Mouse (Mus musculus): Measurements from ENCODE around the gene Zfp644.

Zfp644 gene

GRCm38 (mm10) chr5:106660867-106661266 lies 36.2 kb downstream of the Zfp644 start:
- DNase-seq (ENCODE audit: low spot score in 2 of 2): no peak

- DNase-seq (ENCODE audit: low spot score in 2 of 2): no peak
Measured at GRCm38 (mm10) chr5:106652790-106653328, 44.2 kb downstream of the Zfp644 start.

DNA sequence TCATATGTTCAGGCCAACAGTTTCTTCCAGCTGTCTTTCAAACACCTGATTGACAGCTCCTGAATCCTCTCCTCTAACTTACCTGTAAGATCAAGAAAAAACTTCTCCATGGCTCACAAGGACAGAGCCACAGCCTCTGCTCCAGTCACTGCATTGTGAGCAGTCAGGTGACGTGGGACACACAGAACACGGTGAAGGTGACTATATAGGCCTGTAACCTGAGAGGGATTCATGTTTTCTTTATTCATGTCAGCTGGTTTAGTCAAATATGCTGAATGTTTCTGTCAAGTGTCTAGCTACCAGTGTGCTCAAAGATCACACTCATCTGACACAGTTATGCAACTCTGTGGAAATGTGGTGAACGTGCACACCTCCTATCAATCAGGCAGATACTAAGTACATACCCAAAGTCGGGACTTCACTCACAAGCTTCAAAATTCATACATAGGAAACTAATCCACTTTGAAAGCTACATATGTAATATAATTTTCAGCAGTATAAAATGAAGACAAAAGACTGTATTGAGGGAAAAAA lies 44.8 kb downstream of the Zfp644 start:
- no peak for DNase-seq (ENCODE audit: low spot score in 2 of 2)

GRCm38 (mm10) chr5:106649995-106650394 lies 47.1 kb downstream of the Zfp644 start:
- DNase-seq (ENCODE audit: low spot score in 2 of 2): no peak

DNA sequence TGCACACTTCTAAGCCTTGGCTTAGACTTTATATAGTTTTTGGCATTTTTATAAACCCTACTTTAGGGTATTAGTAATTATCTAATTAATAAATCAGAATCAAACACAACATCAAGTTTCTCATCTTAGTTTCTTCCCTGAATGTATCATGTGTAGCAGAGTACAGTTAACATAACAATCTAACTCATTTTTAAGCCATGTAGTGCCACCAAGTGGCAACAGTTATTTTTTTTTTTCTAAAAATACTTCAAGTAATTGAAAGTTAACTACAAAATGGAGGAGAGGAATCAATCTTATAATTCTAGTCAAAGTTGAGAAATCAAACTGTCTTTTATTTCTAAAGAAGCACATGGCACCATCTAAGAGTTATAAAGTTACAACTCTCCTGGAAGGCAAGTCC lies 47.6 kb downstream of the Zfp644 start:
- DNase-seq (ENCODE audit: low spot score in 2 of 2): no peak

- no peak for DNase-seq (ENCODE audit: low spot score in 2 of 2)
Measured at GRCm38 (mm10) chr5:106643434-106643833, 53.7 kb downstream of the Zfp644 start.

DNA sequence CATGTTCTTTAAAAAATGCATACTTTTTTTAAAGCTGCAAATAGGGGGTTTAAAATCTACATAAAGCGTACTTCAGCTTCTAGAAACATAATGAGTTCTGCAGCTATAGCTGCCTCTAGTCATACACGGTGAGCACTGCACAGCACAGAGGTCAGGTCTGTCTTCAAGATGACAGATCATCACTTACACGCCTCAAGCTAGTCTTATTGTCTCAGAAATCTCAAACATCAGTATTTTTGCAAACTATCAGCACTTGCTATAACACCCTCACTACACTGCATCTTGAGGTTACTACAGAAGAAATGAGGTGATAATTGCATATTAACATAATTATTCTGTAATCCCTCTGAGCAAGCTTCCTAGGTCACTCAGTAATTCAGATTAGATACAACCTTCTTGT lies 55.2 kb downstream of the Zfp644 start:
- no peak for DNase-seq (ENCODE audit: low spot score in 2 of 2)

- DNase-seq (ENCODE audit: low spot score in 2 of 2): no peak
Measured at GRCm38 (mm10) chr5:106640235-106640809, 56.8 kb downstream of the Zfp644 start.

- DNase-seq (ENCODE audit: low spot score in 2 of 2): no peak
Measured at GRCm38 (mm10) chr5:106639627-106640026, 57.5 kb downstream of the Zfp644 start.

DNA sequence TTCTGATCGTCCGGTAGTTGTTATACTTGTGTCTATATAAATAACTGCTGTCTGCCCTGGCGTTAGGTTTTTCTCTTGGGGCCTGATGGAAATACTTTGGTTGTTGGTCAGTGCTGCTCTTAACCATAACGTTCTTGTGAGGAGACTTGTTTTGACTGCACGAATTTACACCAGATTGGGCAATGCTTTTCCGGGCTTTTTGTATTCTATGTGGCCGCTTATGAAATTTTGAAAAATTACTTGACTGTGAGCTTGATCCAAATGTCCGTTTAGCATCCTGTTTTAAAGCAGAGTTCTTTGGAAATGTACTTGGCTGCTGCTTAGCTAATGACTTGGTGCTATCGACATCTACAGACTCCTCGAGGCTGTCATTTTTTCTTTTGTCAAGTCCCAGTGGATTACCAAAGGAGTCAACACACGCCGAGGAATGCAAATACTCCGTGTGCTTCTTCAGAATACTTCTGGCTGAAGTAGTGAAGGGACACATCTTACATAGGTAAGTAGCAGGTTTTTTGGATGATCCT lies 60.6 kb downstream of the Zfp644 start:
- DNase-seq (ENCODE audit: low spot score in 2 of 2): no peak

DNA sequence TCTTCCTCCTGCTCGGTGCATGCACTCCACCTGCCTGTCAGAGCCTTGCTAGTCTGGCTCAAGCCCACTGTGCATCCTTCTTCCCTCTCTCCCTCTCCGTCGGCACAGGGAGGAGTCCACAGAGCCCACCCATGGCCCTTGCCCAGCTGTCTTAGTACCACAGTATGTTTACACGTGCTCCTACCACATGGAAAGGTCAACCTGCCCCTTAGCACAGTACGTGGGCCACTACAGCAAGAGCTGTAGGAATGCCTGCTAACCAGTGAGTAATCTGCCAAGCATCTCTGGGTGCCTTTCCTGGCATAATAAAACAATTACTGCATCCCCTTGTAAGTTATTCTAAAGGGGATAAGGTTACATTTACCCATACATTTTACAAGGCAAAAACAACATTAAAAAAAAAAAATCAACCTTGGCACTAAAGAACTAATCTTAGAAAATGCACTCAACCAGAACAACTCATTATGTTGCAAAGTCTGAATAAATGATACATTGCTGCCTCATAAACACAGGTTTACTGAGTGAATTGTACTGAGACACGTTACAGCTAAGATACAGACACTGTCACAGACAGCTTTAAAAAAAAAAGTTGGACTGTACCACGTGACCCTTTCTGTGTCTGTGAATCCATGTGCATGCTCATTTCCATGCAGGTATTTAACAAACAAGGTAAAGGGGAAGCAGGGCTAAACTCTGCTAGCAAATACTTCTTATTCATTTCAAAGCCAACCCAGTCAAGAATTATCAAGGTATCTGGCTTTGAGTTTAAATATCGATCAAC lies 68.5 kb downstream of the Zfp644 start:
- no peak for DNase-seq (ENCODE audit: low spot score in 2 of 2)

DNA sequence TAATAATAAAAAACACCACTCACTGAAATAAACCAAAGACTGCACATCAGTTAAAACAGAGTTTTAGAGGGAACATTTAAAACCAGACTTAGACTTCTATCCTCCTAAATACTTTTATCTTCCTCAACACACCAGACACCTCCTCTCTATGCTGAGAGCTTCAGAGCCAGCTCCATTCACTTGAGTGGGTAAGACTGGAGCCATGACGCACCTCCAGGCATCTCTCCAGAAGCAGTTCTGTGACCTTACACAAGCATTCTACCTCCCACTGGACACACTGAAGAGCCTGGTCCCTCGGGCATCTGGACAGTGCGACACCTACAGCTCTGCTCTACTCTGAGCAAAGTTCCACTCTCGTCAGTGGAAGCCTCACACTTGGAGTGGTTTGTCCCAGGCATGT lies 73.8 kb downstream of the Zfp644 start:
- no peak for DNase-seq (ENCODE audit: low spot score in 2 of 2)

- DNase-seq (ENCODE audit: low spot score in 2 of 2): no peak
Measured at GRCm38 (mm10) chr5:106622193-106622592, 74.9 kb downstream of the Zfp644 start.

GRCm38 (mm10) chr5:106620446-106620845 lies 76.6 kb downstream of the Zfp644 start:
- no peak for DNase-seq (ENCODE audit: low spot score in 2 of 2)

DNA sequence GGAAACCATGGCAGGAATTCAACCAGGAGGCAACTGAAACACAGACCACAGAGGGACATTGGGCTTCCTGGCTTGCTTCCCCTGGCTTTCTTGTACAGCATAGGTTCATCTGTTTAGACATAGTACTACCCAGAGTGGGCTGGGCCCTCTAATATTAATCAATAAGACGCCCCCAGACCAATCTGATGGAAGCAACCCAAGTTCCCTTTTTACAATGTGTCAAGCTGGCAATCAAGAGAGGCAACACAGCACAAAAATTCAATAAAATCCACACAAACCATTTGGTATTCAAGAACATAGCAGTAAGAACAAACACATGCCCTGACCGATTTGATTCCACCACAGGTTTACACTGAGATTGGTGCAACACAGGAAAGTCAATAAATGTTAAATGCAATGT lies 82.1 kb downstream of the Zfp644 start:
- DNase-seq (ENCODE audit: low spot score in 2 of 2): no peak

- no peak for DNase-seq (ENCODE audit: low spot score in 2 of 2)
Measured at GRCm38 (mm10) chr5:106614570-106614969, 82.5 kb downstream of the Zfp644 start.

DNA sequence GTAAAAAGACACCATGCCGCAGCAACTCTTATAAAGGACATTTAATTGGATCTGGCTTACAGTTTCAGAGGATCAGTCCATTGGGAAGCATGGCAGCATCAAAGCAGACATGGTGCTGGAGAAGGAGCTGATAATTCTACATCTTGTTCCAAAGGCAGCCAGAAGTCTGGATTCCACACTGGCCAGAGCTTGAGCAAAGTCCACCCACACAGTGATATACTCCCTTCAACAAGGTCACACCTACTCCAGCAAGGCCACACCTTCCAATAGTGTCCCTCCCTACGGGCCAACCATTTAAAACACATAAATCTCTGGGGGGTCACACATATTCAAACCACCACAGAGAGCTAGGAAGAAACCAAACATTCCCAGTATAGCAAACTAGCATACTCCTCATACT lies 84.9 kb downstream of the Zfp644 start:
- no peak for DNase-seq (ENCODE audit: low spot score in 2 of 2)

- no peak for DNase-seq (ENCODE audit: low spot score in 2 of 2)
Measured at GRCm38 (mm10) chr5:106608798-106609197, 88.3 kb downstream of the Zfp644 start, which contains the start of gene Gm17304. TSS of gene Gm17304 (plus strand) at chr5:106609098.

- no peak for DNase-seq (ENCODE audit: low spot score in 2 of 2)
Measured at GRCm38 (mm10) chr5:106607081-106607480, 90.0 kb downstream of the Zfp644 start.

DNA sequence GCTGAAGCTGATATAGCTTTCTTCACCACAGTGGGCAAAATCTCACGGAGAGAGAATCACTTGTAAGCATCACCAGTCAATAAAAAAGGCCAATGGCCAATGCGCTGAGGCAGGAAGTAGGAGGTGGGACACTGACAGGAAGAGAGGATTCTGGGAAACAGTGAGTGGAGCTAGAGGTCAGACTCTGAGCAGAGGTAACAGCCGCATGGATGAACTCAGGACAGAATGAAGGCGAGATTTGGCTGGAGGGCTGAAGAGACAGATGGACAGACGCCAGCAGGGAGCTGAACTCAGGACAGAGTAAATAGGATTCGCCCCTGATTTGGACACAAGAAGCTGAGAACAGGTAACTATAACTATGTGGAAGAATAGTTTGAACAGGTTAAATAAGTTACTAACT lies 92.0 kb downstream of the Zfp644 start:
- DNase-seq (ENCODE audit: low spot score in 2 of 2): no peak

- no peak for DNase-seq (ENCODE audit: low spot score in 2 of 2)
Measured at GRCm38 (mm10) chr5:106604381-106604780, 92.7 kb downstream of the Zfp644 start.

DNA sequence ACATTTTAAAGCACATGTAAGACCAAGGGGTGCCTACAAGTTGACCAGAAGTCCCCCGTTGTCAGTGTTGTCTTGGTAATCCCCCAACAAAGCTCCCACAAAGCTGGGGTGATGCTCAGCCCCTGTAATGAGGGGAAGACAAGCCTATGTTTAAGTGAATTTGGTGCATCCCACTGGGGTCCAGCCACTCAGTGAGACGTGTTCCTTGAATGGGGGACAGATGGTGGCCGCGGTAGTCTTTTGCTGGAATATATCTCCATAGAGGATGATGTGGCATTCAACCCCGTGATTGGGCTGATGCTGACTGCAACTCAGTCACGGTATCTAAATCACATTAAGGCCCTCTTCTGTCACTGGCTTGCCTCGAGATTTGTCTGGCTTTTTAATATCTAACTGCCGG lies 97.6 kb downstream of the Zfp644 start:
- DNase-seq (ENCODE audit: low spot score in 2 of 2): no peak

GRCm38 (mm10) chr5:106597472-106597871 lies 99.6 kb downstream of the Zfp644 start:
- DNase-seq (ENCODE audit: low spot score in 2 of 2): no peak
